Mouse (Mus musculus): ENCODE measurements at regions not wholly inside any gene's neighbourhood (a gene's known extent, or its start where the extent isn't known, plus 50 kb on each side); places are given as distances from the start of the nearest gene placed in this dataset.

DNA sequence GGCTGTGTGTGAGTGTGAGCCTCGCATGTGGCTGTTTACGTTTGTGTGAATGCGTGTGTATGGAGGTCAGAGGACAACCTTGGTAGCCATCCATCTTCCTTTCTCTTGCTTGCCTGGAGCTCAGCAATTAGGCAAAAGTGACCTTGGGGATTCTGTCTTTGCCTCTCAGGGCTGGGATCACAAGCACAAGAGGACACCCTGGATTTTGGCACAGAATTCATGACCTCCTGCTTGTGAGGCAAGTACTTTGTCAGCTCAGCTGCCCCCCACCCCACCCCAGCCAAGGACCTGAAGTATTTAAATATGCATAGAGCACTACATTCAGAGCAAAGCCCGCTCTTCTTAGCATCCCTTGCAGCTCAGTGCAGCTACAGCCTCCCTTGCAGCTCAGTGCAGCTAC lies 84.6 kb upstream of the Sulf2 start:
- H3K9me3 ChIP-seq (ENCODE audit: control insufficient read depth, low read length), result no peaks in the 10 kb centered on the region; the same call in 1 of the 2 replicates
- 94% methylated on average over 4 of the region's 4 CpGs for WGBS
- no peak overlapping the region for H3K4me2 ChIP-seq (replicated peaks; ENCODE audit: low read depth, low read length, severe bottlenecking)
- DNase-seq (ENCODE audit: low spot score) (no peak), ATAC-seq (ENCODE audit: low FRiP score, low read depth) (no peak)
- no peaks in the 10 kb centered on the region for H3K36me3 ChIP-seq (ENCODE audit: control insufficient read depth, insufficient read depth, low read length)
- H3K4me3 ChIP-seq (replicated peaks; ENCODE audit: low read length), result no peak overlapping the region
- H3K9ac ChIP-seq (ENCODE audit: low read depth, low read length, severe bottlenecking), result no peak overlapping the region
- no peak overlapping the region for H3K27ac ChIP-seq (replicated peaks; ENCODE audit: low read depth, low read length)
- TF ChIP-seq POLR2A (IDR thresholded peaks at IDR 0.05; ENCODE audit: borderline replicate concordance, extremely low read depth, insufficient read depth, insufficient read length), result no peak
- H3K27me3 ChIP-seq (ENCODE audit: control insufficient read depth, insufficient read depth, low read length), result no peaks in the 10 kb centered on the region
- H3K4me1 ChIP-seq (ENCODE audit: control insufficient read depth, insufficient read depth, low read length), result 0 out of 2 replicates have a peak, but pooled peaks cover 5% of the 10 kb centered on the region

GRCm38 (mm10) chr2:166237554-166238269 lies 82.2 kb upstream of the Sulf2 start:
- Histone ChIP-seq H3K4me2 (replicated peaks; ENCODE audit: low read depth, low read length, severe bottlenecking) (no peak overlapping the region), H3K27me3 (ENCODE audit: control insufficient read depth, insufficient read depth, low read length) (no peaks in the 10 kb centered on the region), H3K9ac (ENCODE audit: low read depth, low read length, severe bottlenecking) (no peak overlapping the region), H3K4me1 (ENCODE audit: control insufficient read depth, insufficient read depth, low read length) (peaks cover 1% of the 10 kb centered on the region), H3K27ac (replicated peaks; ENCODE audit: low read depth, low read length) (no peak overlapping the region), H3K36me3 (ENCODE audit: control insufficient read depth, insufficient read depth, low read length) (no peaks in the 10 kb centered on the region), H3K4me3 (replicated peaks; ENCODE audit: low read length) (no peak overlapping the region), H3K9me3 (ENCODE audit: control insufficient read depth, low read length) (no peaks in the 10 kb centered on the region; the same call in 1 of the 2 replicates)
- TF ChIP-seq POLR2A (IDR thresholded peaks at IDR 0.05; ENCODE audit: borderline replicate concordance, extremely low read depth, insufficient read depth, insufficient read length), result no peak
- ATAC-seq (ENCODE audit: low FRiP score, low read depth), result no peak
- no peak for DNase-seq (ENCODE audit: low spot score)
- WGBS, result 46% methylated on average over 13 of the region's 13 CpGs

GRCm38 (mm10) chr2:166236102-166236501 lies 80.6 kb upstream of the Sulf2 start:
- no peak overlapping the region for H3K4me3 ChIP-seq (replicated peaks; ENCODE audit: low read length)
- no peak overlapping the region for H3K4me2 ChIP-seq (replicated peaks; ENCODE audit: low read depth, low read length, severe bottlenecking)
- H3K36me3 ChIP-seq (ENCODE audit: control insufficient read depth, insufficient read depth, low read length), result no peaks in the 10 kb centered on the region
- H3K9me3 ChIP-seq (ENCODE audit: control insufficient read depth, low read length), result no peaks in the 10 kb centered on the region; the same call in 1 of the 2 replicates
- no peak overlapping the region for H3K9ac ChIP-seq (ENCODE audit: low read depth, low read length, severe bottlenecking)
- WGBS, result 77% methylated on average over 5 of the region's 5 CpGs
- no peak for TF ChIP-seq POLR2A (IDR thresholded peaks at IDR 0.05; ENCODE audit: borderline replicate concordance, extremely low read depth, insufficient read depth, insufficient read length)
- no peak overlapping the region for H3K27ac ChIP-seq (replicated peaks; ENCODE audit: low read depth, low read length)
- DNase-seq (ENCODE audit: low spot score) (no peak), ATAC-seq (ENCODE audit: low FRiP score, low read depth) (no peak)
- no peaks in the 10 kb centered on the region for H3K27me3 ChIP-seq (ENCODE audit: control insufficient read depth, insufficient read depth, low read length)
- H3K4me1 ChIP-seq (ENCODE audit: control insufficient read depth, insufficient read depth, low read length), result peaks cover 8% of the 10 kb centered on the region

DNA sequence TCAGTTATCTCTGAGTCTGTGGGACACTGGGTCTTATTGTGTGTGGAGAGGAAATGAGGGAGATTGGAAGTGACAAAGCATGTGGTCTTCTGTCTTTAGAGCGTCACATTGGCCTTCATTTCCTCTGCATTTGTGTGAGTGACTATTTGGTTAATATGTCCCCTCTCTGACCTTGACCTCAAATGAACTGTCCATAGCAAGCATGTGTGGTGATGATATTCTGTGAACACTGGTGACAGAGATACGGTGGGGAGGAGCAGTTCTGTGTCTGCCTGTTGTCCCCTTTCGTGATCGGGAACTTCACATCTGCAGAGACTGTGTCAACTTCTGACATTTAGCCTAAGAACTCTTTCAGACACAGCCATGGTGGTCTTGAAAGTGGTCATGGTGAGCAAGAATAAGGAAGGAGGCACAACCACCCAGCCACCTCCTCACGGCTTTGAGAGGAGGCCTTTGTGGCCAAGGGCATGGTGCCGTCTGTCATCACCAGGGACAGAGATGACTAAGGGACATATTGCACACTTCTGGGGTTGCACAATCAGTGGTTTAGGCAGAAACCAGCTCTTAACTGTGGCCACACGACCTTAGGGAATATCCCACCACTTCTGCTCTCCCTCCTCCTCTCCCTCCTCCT lies 79.2 kb upstream of the Sulf2 start:
- H3K9me3 ChIP-seq (ENCODE audit: control insufficient read depth, low read length), result no peaks in the 10 kb centered on the region
- H3K36me3 ChIP-seq (ENCODE audit: control insufficient read depth, insufficient read depth, low read length), result no peaks in the 10 kb centered on the region
- TF ChIP-seq POLR2A (IDR thresholded peaks at IDR 0.05; ENCODE audit: borderline replicate concordance, extremely low read depth, insufficient read depth, insufficient read length), result no peak
- WGBS, result 80% methylated on average over 7 of the region's 7 CpGs
- no peak overlapping the region for H3K4me2 ChIP-seq (replicated peaks; ENCODE audit: low read depth, low read length, severe bottlenecking)
- peaks cover 8% of the 10 kb centered on the region for H3K4me1 ChIP-seq (ENCODE audit: control insufficient read depth, insufficient read depth, low read length)
- no peak overlapping the region for H3K4me3 ChIP-seq (replicated peaks; ENCODE audit: low read length)
- H3K27me3 ChIP-seq (ENCODE audit: control insufficient read depth, insufficient read depth, low read length), result no peaks in the 10 kb centered on the region
- DNase-seq (ENCODE audit: low spot score), result no peak
- no peak overlapping the region for H3K27ac ChIP-seq (replicated peaks; ENCODE audit: low read depth, low read length)
- H3K9ac ChIP-seq (ENCODE audit: low read depth, low read length, severe bottlenecking), result no peak overlapping the region
- no peak for ATAC-seq (ENCODE audit: low FRiP score, low read depth)

DNA sequence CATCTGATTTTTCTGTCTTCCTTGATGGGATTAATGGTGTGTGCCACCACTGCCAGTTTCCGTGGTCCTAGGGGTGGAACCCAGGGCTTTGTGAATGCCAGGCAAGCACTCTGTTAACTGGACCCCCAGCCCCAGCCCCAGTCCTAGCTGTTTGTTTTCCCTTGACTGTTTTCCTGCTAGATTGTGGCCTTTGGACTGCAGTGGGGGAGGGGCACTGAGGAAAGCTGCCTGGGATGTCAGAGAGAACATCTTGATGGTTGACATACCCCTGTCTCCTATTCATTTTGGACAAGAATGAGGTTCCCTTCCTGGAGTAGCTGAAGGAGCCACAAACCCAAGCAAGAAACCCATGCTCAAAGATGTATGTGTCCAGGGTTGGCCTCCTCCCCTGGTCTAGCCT lies 77.8 kb upstream of the Sulf2 start:
- ATAC-seq (ENCODE audit: low FRiP score, low read depth) (no peak), DNase-seq (ENCODE audit: low spot score) (no peak)
- Histone ChIP-seq H3K36me3 (ENCODE audit: control insufficient read depth, insufficient read depth, low read length) (no peaks in the 10 kb centered on the region), H3K4me1 (ENCODE audit: control insufficient read depth, insufficient read depth, low read length) (peaks cover 8% of the 10 kb centered on the region), H3K27ac (replicated peaks; ENCODE audit: low read depth, low read length) (no peak overlapping the region), H3K27me3 (ENCODE audit: control insufficient read depth, insufficient read depth, low read length) (no peaks in the 10 kb centered on the region), H3K4me3 (replicated peaks; ENCODE audit: low read length) (no peak overlapping the region), H3K9ac (ENCODE audit: low read depth, low read length, severe bottlenecking) (no peak overlapping the region), H3K4me2 (replicated peaks; ENCODE audit: low read depth, low read length, severe bottlenecking) (no peak overlapping the region), H3K9me3 (ENCODE audit: control insufficient read depth, low read length) (no peaks in the 10 kb centered on the region)
- no peak for TF ChIP-seq POLR2A (IDR thresholded peaks at IDR 0.05; ENCODE audit: borderline replicate concordance, extremely low read depth, insufficient read depth, insufficient read length)
- WGBS, result 79% methylated on average over 1 of the region's 1 CpGs

Measured in limb, embryonic 14.5 days (tissue).